Mouse (Mus musculus) lung, postnatal 0 days (tissue): ENCODE measurements at regions not wholly inside any gene's neighbourhood (a gene's known extent, or its start where the extent isn't known, plus 50 kb on each side); places are given as distances from the start of the nearest gene placed in this dataset.

ENCODE experiments used
- CTCF ChIP-seq: IDR thresholded peaks from 2 replicates; pipeline ENCODE4 v1.5.1; 2016; ENCODE audit warnings: antibody characterized with exemption, mild to moderate bottlenecking
- EP300 ChIP-seq: IDR thresholded peaks from 2 replicates; pipeline ENCODE4 v1.6.1; 2016; ENCODE audit warnings: antibody characterized with exemption, mild to moderate bottlenecking, control low read depth

DNA sequence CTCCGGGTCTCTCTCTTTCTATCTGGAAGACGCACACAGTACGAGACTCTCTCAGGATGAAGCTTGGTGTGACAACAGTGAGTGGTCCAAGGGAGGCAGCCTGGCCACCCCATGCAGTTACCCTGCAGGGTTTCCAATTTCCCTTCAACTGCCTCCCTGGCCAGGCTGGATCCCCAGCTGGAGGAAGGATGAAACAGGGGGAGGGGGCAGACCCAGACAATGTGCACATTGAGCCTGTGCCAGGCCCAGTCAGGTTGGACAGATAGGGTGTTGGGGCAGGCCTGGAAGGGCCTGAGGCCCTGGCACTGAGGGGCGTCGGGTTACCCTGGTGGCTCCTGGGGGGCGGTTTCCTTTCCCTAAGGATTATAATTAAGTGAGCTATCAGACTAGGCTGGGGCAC is 55.8 kb upstream of the Tmem189 start:
- TF ChIP-seq CTCF (no peak), EP300 (no peak)
